Mouse (Mus musculus) testis, postnatal 14 days (tissue): ENCODE measurements around the gene Exoc2.

Experiments
- DNase-seq: peaks from one replicate; pipeline ENCODE4 v3.0.0; 2021; ENCODE audit warnings: low spot score

Exoc2 gene

GRCm38 (mm10) chr13:30971047-30971446 is 2.8 kb downstream of the Exoc2 start:
- no peak for DNase-seq

DNA sequence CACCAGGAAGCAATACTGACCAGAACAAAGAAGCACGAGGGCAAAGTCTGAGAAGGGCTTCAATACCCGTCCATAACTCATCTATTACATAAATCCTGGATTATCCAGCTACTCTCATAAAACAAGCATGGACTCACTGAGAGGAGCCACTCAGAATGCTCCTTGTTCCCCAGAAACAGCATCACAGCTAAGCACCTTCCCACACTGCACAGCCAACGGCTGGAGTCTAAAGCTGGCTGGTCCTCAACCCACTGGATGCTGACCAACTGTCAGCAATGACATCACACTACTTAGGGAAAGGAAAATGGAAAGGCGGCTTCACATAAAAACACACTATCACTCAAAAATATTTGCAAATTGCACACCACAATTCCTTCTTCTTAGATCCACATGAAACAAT is 5.6 kb downstream of the Exoc2 start:
- DNase-seq, result no peak

DNA sequence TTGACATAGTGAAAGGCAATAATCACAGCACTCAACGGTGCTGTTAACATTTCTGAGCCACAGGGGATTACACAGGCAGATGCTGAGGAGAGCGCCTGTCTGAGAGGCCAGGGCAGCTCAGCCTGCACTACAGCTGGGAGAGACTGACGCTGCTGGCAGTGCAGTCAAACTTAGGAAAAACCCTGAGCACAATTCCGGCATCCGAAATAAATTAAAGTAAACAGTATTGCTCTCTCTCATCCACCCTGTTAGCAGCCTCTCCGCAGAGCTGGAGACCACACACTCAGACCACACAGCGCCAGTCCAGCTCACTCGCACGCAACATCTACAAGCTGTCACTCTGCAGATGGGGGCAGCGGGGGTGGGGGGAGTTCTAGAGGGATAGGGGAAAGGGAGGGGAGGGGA is 7.4 kb downstream of the Exoc2 start:
- DNase-seq, result no peak

DNA sequence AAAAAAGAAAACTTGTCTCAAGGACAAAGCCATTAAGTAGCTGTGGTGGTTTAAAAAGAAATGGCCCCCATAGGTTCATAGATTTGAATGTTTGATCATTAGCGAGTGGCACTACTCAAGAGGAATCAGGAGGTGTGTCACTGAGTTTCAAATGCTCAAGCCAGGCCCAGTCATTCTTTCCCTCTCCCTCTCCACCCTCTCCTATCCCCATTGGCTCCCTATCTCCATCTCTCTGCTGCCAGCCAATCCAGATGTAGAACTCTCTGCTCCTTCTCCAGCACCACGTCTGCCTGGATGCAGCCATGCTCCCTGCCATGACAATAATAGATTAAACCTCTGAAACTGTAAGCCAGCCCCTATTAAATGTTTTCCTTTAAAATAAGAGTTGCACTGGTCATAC is 12.0 kb downstream of the Exoc2 start:
- no peak for DNase-seq

GRCm38 (mm10) chr13:30960714-30961113 is 13.2 kb downstream of the Exoc2 start:
- no peak for DNase-seq

- no peak for DNase-seq
These were observed 20.3 kb downstream of the Exoc2 start for GRCm38 (mm10) chr13:30953580-30953979.

DNA sequence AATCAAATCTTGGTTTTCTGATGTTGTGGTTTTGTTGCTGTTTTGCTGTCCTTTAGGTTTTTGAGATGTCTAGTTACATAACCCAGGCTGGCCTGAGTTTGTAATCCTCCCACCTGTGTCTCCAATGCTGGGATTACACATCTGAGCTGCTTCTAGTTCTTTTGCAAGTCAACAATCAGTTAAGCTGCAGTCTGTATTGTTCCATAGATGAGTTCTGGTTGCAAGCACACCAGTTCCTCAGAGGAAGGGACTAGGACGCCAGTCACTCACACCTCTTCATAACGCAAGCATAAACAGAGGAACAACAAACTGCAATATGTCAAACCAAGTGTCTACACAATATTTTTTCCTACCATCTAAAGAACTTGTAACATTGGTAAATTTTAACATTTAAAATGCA is 21.8 kb downstream of the Exoc2 start:
- DNase-seq, result no peak

DNA sequence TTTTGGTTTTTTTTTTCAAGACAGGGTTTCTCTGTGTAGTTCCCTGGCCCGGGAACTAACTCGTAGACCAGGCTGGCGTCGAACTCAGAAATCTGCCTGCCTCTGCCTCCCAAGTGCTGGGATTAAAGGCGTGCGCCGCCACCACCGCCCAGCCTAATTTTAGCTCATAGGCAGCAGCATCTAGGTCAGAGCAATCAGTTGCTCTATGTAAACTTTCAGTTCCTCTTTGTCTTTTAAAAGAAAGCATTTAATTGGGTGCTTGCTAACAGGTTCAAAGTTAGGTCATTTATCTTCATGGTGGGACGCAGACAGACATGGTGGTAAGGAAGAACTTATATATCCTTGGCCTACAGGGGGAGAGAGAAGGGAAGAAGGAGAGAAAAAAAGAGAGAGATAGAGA is 24.7 kb downstream of the Exoc2 start:
- no peak for DNase-seq

DNA sequence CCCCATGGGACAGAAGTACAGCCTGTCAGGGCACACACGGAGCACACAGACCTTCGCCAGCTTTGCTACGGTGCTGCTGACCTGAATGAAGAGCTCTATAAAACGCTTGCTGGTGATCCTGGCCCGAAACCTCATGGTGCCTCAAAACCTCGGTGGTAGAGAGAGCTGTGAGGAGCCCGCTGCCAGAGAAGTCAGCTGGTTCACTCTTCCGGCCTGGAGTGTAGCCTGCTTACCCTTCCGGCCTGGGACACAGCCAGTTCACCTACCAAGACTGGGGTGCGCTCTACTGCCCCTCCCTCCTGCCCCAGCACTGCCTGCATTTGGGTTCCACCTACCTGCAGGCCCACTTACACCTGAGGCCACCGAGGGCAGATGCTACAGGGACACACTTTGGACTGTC is 26.4 kb downstream of the Exoc2 start, which contains the start of gene Hus1b:
Gene Hus1b (minus strand): TSS at position 220 of the 400 bp plus-strand sequence.
- DNase-seq, result peak; percentile 85

GRCm38 (mm10) chr13:30947129-30947528 is 26.8 kb downstream of the Exoc2 start:
- peak; percentile 29 for DNase-seq

DNA sequence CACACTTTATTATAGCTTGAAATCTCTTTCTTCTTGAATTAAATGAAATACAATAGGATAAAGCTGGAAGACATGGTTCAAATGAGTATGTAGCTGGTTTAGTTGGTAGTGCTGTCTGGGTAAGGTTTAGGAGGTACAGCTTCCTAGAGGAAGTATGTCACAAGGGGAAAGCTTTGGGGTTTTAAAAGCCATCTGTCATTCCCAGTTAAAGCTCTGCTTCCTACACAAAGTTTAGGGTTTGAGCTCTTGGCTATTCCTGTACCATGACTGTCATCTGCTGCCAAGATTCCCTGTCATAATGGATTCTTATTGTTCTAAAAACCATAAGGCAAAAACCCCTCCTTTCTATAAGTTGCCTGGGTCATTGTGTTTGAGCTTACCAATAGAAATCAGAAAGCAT is 28.1 kb downstream of the Exoc2 start:
- DNase-seq, result no peak

- no peak for DNase-seq
These were observed 40.9 kb downstream of the Exoc2 start for GRCm38 (mm10) chr13:30932972-30933371.

GRCm38 (mm10) chr13:30931613-30932012 is 42.3 kb downstream of the Exoc2 start:
- no peak for DNase-seq

DNA sequence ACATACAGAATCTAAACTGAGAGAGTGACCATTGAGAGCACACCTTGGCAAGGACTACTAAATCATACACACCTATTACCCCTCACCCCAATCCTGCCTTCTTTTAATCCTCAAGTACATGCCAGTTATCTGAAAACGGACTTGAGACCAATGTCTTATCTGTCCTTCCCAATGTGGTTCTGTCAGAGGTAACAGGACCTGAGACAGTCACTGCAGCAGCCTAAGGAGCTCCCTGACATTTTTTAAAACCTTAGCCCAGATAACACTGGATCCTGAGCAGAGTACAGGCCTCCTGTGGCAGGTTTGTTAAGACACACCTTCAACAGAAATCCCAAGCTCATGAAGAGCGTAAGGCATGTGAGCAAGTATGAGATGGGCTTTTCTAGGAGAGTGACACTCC is 44.8 kb downstream of the Exoc2 start:
- DNase-seq, result no peak

DNA sequence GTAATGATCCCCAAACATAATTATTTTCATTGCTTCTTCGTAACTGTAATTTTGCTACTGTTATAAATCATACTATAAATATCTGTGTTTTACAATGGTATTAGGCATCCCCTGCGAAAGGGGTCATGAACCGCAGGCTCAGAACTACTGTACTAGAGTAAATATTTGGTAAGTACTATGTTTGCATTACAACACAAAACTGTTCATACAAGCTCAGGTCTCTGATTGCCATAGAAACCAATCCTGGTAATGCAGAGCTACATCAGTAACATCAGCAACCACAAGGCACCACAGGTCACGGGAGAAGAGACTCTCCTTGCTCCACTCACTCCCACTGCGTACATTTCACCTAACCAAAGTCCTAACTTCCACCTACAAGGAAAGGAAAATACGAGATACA is 49.6 kb downstream of the Exoc2 start:
- no peak for DNase-seq

- no peak for DNase-seq
These were observed 52.0 kb downstream of the Exoc2 start for GRCm38 (mm10) chr13:30921914-30922313.

DNA sequence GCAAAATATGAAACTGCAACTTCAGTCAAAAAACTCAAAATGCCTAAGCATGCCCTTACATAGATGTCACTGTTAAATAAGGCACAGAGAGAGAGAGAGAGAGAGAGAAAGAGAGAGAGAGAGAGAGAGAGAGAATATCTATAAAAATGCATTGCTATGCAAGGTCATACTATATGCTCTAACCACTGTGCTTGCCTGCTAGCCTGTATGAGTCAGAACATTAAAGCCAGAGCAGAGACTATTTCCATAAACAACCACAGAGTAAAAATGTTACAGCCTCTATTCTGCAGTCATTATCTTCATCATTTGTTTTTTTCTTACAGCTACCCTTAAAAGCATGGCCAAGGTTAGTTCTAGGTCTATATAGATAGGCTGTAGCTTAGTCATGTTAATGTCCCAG is 60.1 kb downstream of the Exoc2 start:
- no peak for DNase-seq

DNA sequence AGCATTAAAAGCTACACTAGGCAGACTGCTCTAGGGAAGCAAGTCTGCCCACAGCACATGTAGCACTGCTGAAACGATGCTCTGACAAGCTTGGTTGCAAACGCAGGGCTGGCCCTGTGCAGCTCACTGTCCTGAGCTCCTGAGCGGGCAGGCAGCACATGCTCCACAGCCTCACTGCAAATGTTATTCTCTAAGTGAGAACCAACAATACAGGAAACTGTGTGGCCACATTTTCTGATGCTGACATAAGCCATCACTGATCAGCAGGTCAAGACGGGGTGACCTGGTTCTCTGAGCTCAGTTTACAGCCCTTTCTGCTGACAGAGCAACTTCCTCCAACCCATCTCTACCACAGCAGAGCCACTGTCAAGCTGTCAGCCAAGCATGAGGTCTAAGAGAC is 60.9 kb downstream of the Exoc2 start:
- no peak for DNase-seq

GRCm38 (mm10) chr13:30911931-30912625 is 61.8 kb downstream of the Exoc2 start:
- no peak for DNase-seq

- DNase-seq, result no peak
These were observed 63.0 kb downstream of the Exoc2 start for GRCm38 (mm10) chr13:30910889-30911288.

GRCm38 (mm10) chr13:30902286-30902685 is 71.6 kb downstream of the Exoc2 start:
- no peak for DNase-seq

DNA sequence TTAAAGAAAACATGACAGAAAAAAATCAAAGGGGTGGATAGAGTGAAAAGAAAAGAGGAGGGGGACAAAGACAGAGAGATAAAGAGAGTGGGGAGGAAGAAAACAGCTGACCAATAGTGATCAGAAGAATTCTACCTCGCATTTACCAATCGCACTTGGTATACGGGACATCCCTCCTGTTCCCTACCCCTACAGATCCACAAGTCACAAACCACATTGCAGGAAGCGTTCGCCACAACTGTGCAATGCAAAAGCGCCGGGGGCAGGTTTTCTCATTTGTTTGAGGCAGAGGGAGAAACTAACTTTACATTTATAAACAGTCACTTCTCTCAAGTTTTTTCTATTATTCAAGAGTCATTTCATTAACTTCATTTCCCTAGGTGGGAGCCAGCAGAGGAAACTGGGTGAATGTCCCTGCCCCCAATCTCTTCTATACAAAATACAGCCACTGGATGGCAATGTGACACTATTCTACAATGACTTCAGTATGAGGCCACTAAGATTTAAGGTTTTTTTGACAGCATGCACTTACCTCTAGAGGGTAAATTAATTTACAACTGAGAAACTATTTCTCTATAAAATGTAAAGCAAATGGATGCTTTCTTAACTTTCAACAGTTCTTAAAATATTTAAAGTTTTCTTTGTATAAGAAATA is 72.4 kb downstream of the Exoc2 start:
- DNase-seq, result no peak

- no peak for DNase-seq
These were observed 79.8 kb downstream of the Exoc2 start for GRCm38 (mm10) chr13:30894015-30894634.
